Mouse (Mus musculus) MEL (cell line): ENCODE results near the gene Rbm42. TPM values are rescaled to one million over a fixed set of nuclear protein-coding genes. Genes with fewer than 3 reads are reported as not detected.

Experiments used
- DNase-seq: peaks from one replicate; pipeline ENCODE4 v3.0.0; 2011; ENCODE audit warnings: low read depth, low spot score
- H3K27ac ChIP-seq: 2 replicates; pipeline ENCODE4 v1.5.1; 2012; ENCODE audit warnings: low read depth, mild to moderate bottlenecking, control low read depth, low read length, moderate library complexity; ENCODE audit not compliant: control insufficient read depth
- H3K27me3 ChIP-seq, 2 experiments: fragments of 150-350 bp in 1 of 2; sonication (generic) in 1 of 2; 2 replicates each; pipeline ENCODE4 v1.6.1; 2012; ENCODE audit warnings: low read length in 2 of 2, mild to moderate bottlenecking in 2 of 2, improper control_type of control experiment in 1 of 2, moderate library complexity in 1 of 2; ENCODE audit not compliant: insufficient read depth in 2 of 2, control insufficient read depth in 1 of 2
- H3K36me3 ChIP-seq, 2 experiments: 2 replicates each; pipeline ENCODE4 v1.6.1; 2012 to 2014; ENCODE audit warnings: low read length in 2 of 2, improper control_type of control experiment in 1 of 2, inconsistent platforms in 1 of 2, mild to moderate bottlenecking in 1 of 2; ENCODE audit not compliant: insufficient read depth in 2 of 2, control insufficient read depth in 1 of 2
- H3K4me1 ChIP-seq, 2 experiments: fragments of 150-350 bp in 1 of 2; sonication (generic) in 1 of 2; 2 replicates each; pipeline ENCODE4 v1.6.1; 2012; ENCODE audit warnings: low read length in 2 of 2, improper control_type of control experiment in 1 of 2, mild to moderate bottlenecking in 1 of 2; ENCODE audit not compliant: insufficient read depth in 2 of 2, control insufficient read depth in 1 of 2
- H3K4me3 ChIP-seq, 2 experiments: fragments of 150-350 bp in 1 of 2; sonication (generic) in 1 of 2; 2 replicates each; pipeline ENCODE4 v1.5.1; 2012; ENCODE audit warnings: low read depth in 2 of 2, low read length in 2 of 2, mild to moderate bottlenecking in 2 of 2, moderate library complexity in 2 of 2, control low read depth in 1 of 2, improper control_type of control experiment in 1 of 2; ENCODE audit not compliant: control insufficient read depth in 1 of 2, insufficient read depth in 1 of 2
- H3K79me2 ChIP-seq: 2 replicates; pipeline ENCODE4 v1.6.1; 2012; ENCODE audit warnings: mild to moderate bottlenecking, low read length, moderate library complexity; ENCODE audit not compliant: control insufficient read depth, poor library complexity, insufficient read depth
- H3K9ac ChIP-seq: 2 replicates; pipeline ENCODE4 v1.6.1; 2012; ENCODE audit warnings: low read depth, mild to moderate bottlenecking, control low read depth, low read length, moderate library complexity; ENCODE audit not compliant: control insufficient read depth, poor library complexity, severe bottlenecking
- H3K9me3 ChIP-seq: fragments of 150-350 bp; sonication (generic); replicated peaks from 2 replicates; pipeline ENCODE4 v1.6.1; 2012; ENCODE audit warnings: mild to moderate bottlenecking, low read length, improper control_type of control experiment, moderate library complexity; ENCODE audit not compliant: insufficient read depth
- CTCF ChIP-seq, 3 experiments: IDR thresholded peaks in 2 of 3; conservative IDR thresholded peaks in 1 of 3; 2 replicates each; pipeline ENCODE4 v1.5.1; 2011 to 2012; ENCODE audit warnings: low read length in 3 of 3, low read depth in 2 of 3, mild to moderate bottlenecking in 2 of 3, improper control_type of control experiment in 1 of 3, inconsistent platforms in 1 of 3, mixed read lengths in 1 of 3, moderate library complexity in 1 of 3; ENCODE audit not compliant: control insufficient read depth in 1 of 3, insufficient read depth in 1 of 3, poor library complexity in 1 of 3, severe bottlenecking in 1 of 3
- ELF1 ChIP-seq: IDR thresholded peaks from 2 replicates; pipeline ENCODE4 v1.6.1; 2014; ENCODE audit warnings: low read depth, mild to moderate bottlenecking, inconsistent platforms, low read length, improper control_type of control experiment, moderate library complexity
- EP300 ChIP-seq, 2 experiments: IDR thresholded peaks; 2 replicates each; pipeline ENCODE4 v1.6.1; 2011; ENCODE audit warnings: improper control_type of control experiment in 2 of 2, low read length in 2 of 2, low read depth in 1 of 2, mild to moderate bottlenecking in 1 of 2
- MAFK ChIP-seq: IDR thresholded peaks from 2 replicates; pipeline ENCODE4 v1.6.1; 2011; ENCODE audit warnings: low read depth, mild to moderate bottlenecking, low read length, improper control_type of control experiment, borderline replicate concordance
- MYB ChIP-seq: IDR thresholded peaks from 2 replicates; pipeline ENCODE4 v1.6.1; 2011; ENCODE audit warnings: mild to moderate bottlenecking, low read depth, low read length, improper control_type of control experiment
- POLR2A ChIP-seq, 2 experiments: IDR thresholded peaks; 2 replicates each; pipeline ENCODE4 v1.6.1; 2011 to 2012; ENCODE audit warnings: low read length in 2 of 2, mild to moderate bottlenecking in 2 of 2, control low read depth in 1 of 2, improper control_type of control experiment in 1 of 2, low read depth in 1 of 2, moderate library complexity in 1 of 2; ENCODE audit not compliant: control insufficient read depth in 1 of 2, insufficient read depth in 1 of 2, poor library complexity in 1 of 2
- POLR2AphosphoS2 ChIP-seq: IDR thresholded peaks from 2 replicates; pipeline ENCODE4 v1.6.1; 2011; ENCODE audit warnings: low read length, improper control_type of control experiment
- RAD21 ChIP-seq: IDR thresholded peaks from 2 replicates; pipeline ENCODE4 v1.6.1; 2011; ENCODE audit warnings: mild to moderate bottlenecking, low read depth, low read length, improper control_type of control experiment
- SIN3A ChIP-seq: IDR thresholded peaks from 2 replicates; pipeline ENCODE4 v1.6.1; 2012; ENCODE audit warnings: low read length, improper control_type of control experiment, inconsistent platforms
- SMC3 ChIP-seq: IDR thresholded peaks from 2 replicates; pipeline ENCODE4 v1.6.1; 2011; ENCODE audit warnings: low read depth, low read length, improper control_type of control experiment
- TAL1 ChIP-seq: IDR thresholded peaks from 2 replicates; pipeline ENCODE4 v1.6.1; 2012; ENCODE audit warnings: mild to moderate bottlenecking, inconsistent platforms, low read length, moderate library complexity, mixed read lengths
- polyA plus RNA-seq, 2 experiments: library from polyadenylated mRNA; stranded (reverse) in 1 of 2; unstranded in 1 of 2; fragments of >175 nt in 1 of 2; fragments of >200 nt in 1 of 2; gene quantifications; 2 replicates each; pipeline versions ENCODE4 v1.2.1 to v1.2.4; 2012; ENCODE audit warnings: low replicate concordance in 2 of 2, low read depth in 1 of 2; ENCODE audit not compliant: insufficient read length in 2 of 2, insufficient read depth in 1 of 2, missing spikeins in 1 of 2
- total RNA-seq: library from RNA; depleted of rRNA; stranded (reverse); fragments of 300-350 nt; gene quantifications from 2 replicates; pipeline ENCODE4 v1.2.3, GENCODE M21; 2012

The Rbm42 gene
- total and polyA plus RNA-seq, 3 experiments = 124 to 129 TPM; not detected in 1

- TF ChIP-seq CTCF (IDR thresholded peaks at IDR 0.05 in 2 of 3, conservative IDR thresholded peaks at IDR 0.05 in 1 of 3; ENCODE audit: control insufficient read depth in 1 of 3, insufficient read depth in 1 of 3, low read depth in 2 of 3, low read length in 3 of 3, poor library complexity in 1 of 3, severe bottlenecking in 1 of 3) (peak; percentile 61 to 95 (median 79)), SIN3A (no peak), EP300 (IDR thresholded peaks at IDR 0.05; ENCODE audit: low read depth in 1 of 2, low read length in 2 of 2) (no peak), POLR2AphosphoS2 (no peak), MYB (no peak), POLR2A (IDR thresholded peaks at IDR 0.05; ENCODE audit: control insufficient read depth in 1 of 2, insufficient read depth in 1 of 2, low read depth in 1 of 2, low read length in 2 of 2, poor library complexity in 1 of 2) (no peak), RAD21 (peak; percentile 58), MAFK (no peak), ELF1 (no peak), SMC3 (peak; percentile 80), TAL1 (no peak)
These were observed 36.5 kb downstream of the Rbm42 start (continued) for GRCm38 (mm10) chr7:30613529-30614112.

DNA sequence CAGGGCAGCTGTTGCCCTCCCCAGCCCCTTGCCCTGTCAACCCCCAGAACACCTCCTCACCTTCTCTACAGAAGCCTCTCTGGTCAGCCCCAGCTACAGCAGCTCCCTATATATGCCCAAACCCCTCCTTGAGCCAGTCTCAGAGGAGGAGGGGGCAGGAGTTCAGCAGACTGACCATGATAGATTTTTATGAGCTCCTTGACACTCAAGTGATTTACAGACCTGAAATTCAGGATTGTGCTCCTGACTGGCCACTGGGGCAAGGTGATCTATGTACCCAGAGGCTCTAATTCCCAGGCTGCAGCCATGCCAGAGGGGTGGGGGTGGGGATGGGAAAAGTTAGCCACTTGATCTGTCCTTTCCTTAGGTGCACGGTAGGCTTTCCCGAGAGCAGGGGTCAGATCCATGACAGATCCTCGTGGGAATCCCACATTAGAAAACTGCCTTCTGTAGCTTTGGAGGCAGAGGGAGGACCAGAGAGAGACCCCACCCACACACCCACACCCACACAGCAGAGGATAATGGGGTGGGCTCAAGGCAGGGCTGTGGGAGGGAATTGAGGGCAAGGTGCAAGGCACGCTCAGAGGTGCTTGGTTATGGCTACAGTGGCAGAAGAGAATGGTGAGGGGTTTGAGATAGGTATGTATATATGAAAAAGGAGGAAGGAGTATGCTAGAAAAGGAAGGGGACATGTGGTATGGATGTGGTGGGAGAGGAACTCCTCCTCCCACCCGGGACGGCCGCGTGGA, 37.3 kb downstream of the Rbm42 start, which contains the start of gene Upk1a:
Gene Upk1a (minus strand): TSS at position 194 of the 749 bp plus-strand sequence.
- Histone ChIP-seq H3K27ac (no peak within 1 kb of the TSS), H3K79me2 (no peaks in the 10 kb centered on the region), H3K4me3 (no peak within 1 kb of the TSS), H3K36me3 (peaks cover 4 to 6% of the 10 kb centered on the region in 2 experiments), H3K9ac (no peak within 1 kb of the TSS), H3K27me3 (no peaks in the 10 kb centered on the region), H3K4me1 (peaks cover 0 to 3% of the 10 kb centered on the region in 2 experiments; a peak in 2 of 4 replicates), H3K9me3 (no peaks in the 10 kb centered on the region)
- DNase-seq = no peak
- no peak for TF ChIP-seq EP300 (IDR thresholded peaks at IDR 0.05; ENCODE audit: low read depth in 1 of 2, low read length in 2 of 2)

DNA sequence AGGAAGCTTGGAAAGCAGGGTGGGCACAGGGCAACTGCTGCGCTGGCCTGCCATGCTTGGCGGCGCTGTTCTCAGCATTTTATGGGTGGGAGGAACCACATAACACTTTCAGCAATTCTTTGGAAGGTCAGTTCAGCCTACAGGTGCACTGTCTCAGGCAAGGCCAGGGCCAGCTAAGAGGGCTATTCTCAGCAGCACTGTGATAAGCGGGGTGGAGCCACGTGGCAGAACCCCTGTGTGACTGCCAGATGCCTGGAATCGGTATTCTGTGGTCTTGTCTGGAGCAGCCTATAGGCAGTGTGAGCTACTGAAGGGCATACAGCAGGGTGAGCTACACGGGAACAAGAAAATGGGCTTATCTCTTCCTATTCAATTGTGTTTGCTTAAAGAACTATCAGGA, 40.1 kb downstream of the Rbm42 start:
- Histone ChIP-seq H3K9me3 (no peaks in the 10 kb centered on the region), H3K4me1 (no peaks in the 10 kb centered on the region), H3K79me2 (no peaks in the 10 kb centered on the region), H3K9ac (no peak overlapping the region), H3K27me3 (no peaks in the 10 kb centered on the region), H3K27ac (no peak overlapping the region), H3K36me3 (no peaks in the 10 kb centered on the region), H3K4me3 (no peak overlapping the region)
- DNase-seq = no peak
- no peak for TF ChIP-seq POLR2A (IDR thresholded peaks at IDR 0.05; ENCODE audit: control insufficient read depth in 1 of 2, insufficient read depth in 1 of 2, low read depth in 1 of 2, low read length in 2 of 2, poor library complexity in 1 of 2)
